Mouse (Mus musculus): ENCODE measurements at regions not wholly inside any gene's neighbourhood (a gene's known extent, or its start where the extent isn't known, plus 50 kb on each side); places are given as distances from the start of the nearest gene placed in this dataset.

DNA sequence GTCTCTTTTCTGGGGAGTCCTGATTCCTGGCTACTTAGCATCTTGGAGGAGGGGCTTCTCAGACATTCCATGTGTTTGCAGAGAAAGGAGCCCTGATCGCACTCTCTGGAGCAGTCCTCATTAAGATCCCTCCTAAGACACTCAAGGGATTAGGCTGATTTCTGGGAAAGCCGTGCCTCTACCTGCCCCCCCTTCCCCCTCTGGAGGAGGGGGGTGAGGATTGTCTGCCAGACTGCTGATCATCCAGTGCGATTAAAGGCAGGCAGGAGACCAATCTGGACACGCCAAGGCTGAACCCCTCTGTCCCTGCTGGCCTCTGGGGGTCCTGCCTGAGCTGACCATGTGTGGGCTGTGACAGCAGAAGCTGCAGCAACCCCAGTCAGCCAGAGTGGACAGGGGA is 65.4 kb downstream of the Vegfa start:
- no peaks in the 10 kb centered on the region for H3K9me3 ChIP-seq (ENCODE audit: control insufficient read depth, low read length)
- H3K36me3 ChIP-seq (ENCODE audit: control insufficient read depth, insufficient read depth, low read length), result no peaks in the 10 kb centered on the region
- no peaks in the 10 kb centered on the region for H3K4me1 ChIP-seq (ENCODE audit: control insufficient read depth, insufficient read depth, low read depth, low read length)
- no peak overlapping the region for H3K27ac ChIP-seq (ENCODE audit: low read depth, low read length)
- no peaks in the 10 kb centered on the region for H3K27me3 ChIP-seq (replicated peaks; ENCODE audit: control insufficient read depth, insufficient read depth, low read length)
- 25% methylated on average over 4 of the region's 4 CpGs for WGBS
- H3K4me2 ChIP-seq (ENCODE audit: low read length), result no peak overlapping the region
- no peak overlapping the region for H3K4me3 ChIP-seq (ENCODE audit: low read length)
- no peak for ATAC-seq
- no peak overlapping the region for H3K9ac ChIP-seq (ENCODE audit: low read depth, low read length)

DNA sequence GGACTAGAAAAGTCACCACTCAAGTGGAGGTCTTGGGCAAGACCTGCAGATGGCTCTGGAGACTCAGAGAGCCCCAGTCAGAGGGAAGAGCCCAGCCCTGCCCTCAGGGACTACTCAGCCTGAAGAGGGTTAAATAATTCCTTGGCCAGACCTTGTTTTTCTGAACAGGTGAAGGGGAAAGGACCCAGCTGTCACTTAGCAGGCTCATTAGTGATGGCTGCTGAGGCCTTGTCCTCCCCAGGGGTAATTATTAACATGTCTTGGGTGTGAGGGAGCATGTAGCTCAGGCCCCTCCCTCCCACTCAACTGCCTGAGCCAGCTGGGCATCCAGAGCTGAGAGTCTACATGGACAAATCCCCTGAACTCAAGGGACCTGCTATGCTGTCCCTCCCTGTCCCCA is 68.1 kb downstream of the Vegfa start:
- ATAC-seq, result no peak
- H3K9ac ChIP-seq (ENCODE audit: low read depth, low read length), result no peak overlapping the region
- no peaks in the 10 kb centered on the region for H3K9me3 ChIP-seq (ENCODE audit: control insufficient read depth, low read length)
- no peak overlapping the region for H3K27ac ChIP-seq (ENCODE audit: low read depth, low read length)
- no peaks in the 10 kb centered on the region for H3K36me3 ChIP-seq (ENCODE audit: control insufficient read depth, insufficient read depth, low read length)
- H3K4me3 ChIP-seq (ENCODE audit: low read length), result no peak overlapping the region
- H3K27me3 ChIP-seq (replicated peaks; ENCODE audit: control insufficient read depth, insufficient read depth, low read length), result no peaks in the 10 kb centered on the region
- H3K4me2 ChIP-seq (ENCODE audit: low read length), result no peak overlapping the region
- H3K4me1 ChIP-seq (ENCODE audit: control insufficient read depth, insufficient read depth, low read depth, low read length), result no peaks in the 10 kb centered on the region

DNA sequence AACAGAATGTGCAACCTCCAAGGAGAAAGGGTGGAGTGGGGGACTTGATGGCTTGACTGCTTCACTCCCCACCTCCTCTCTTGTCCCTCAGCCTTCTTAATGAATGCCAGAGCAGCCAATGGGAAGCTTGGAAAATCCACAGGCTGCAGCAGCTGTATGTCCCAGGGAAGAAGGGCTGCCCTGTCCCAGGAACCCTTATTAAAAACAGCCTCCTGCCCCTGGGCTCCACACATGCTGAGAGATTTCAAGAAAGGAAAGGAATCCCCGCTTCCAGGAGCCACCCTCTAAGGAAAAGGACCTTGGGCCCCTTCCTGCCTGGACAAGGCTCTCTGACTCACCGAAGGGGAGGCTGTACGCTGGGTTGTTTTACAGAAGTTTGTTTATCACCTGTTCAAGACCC is 68.8 kb downstream of the Vegfa start:
- 77% methylated on average over 3 of the region's 3 CpGs for WGBS
- Histone ChIP-seq H3K27me3 (replicated peaks; ENCODE audit: control insufficient read depth, insufficient read depth, low read length) (no peaks in the 10 kb centered on the region), H3K36me3 (ENCODE audit: control insufficient read depth, insufficient read depth, low read length) (no peaks in the 10 kb centered on the region), H3K27ac (ENCODE audit: low read depth, low read length) (no peak overlapping the region), H3K9ac (ENCODE audit: low read depth, low read length) (no peak overlapping the region), H3K4me1 (ENCODE audit: control insufficient read depth, insufficient read depth, low read depth, low read length) (no peaks in the 10 kb centered on the region), H3K9me3 (ENCODE audit: control insufficient read depth, low read length) (no peaks in the 10 kb centered on the region), H3K4me2 (ENCODE audit: low read length) (no peak overlapping the region), H3K4me3 (ENCODE audit: low read length) (no peak overlapping the region)
- ATAC-seq, result no peak

DNA sequence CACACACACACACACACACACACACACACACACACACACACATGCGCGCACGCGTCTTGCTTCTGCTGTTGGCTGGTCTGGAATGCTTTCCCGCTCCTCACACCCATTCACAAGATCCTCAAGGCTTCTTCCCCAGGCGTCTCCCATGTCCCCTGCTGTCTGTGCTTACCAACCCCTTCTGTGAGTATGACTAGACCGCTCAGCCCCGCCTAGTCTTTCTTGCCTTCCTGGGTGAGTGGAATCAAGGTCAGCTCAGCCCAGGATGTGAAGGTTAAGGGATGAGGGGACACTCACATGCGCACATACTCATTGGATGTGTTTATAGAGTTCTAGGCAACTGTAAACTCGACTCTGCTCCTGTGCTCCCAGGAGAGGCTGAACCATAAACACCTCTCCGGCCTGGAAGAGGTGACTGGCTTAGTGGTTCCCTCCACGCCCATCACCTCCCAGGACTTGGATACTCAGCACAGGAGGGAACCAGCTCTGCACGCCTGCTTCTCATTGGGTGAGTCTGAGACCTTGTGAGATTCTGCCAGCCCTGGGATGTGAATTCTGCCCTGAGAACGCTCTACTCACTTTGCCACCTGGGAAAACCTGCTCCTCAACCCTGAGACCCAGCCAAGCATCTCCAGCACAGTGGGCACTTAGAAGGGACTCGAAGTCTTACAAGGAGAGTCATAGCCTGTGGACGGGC is 70.4 kb downstream of the Vegfa start:
- Histone ChIP-seq H3K4me1 (ENCODE audit: control insufficient read depth, insufficient read depth, low read depth, low read length) (no peaks in the 10 kb centered on the region), H3K4me3 (ENCODE audit: low read length) (no peak overlapping the region), H3K4me2 (ENCODE audit: low read length) (no peak overlapping the region), H3K27me3 (replicated peaks; ENCODE audit: control insufficient read depth, insufficient read depth, low read length) (no peaks in the 10 kb centered on the region), H3K36me3 (ENCODE audit: control insufficient read depth, insufficient read depth, low read length) (no peaks in the 10 kb centered on the region), H3K27ac (ENCODE audit: low read depth, low read length) (no peak overlapping the region), H3K9me3 (ENCODE audit: control insufficient read depth, low read length) (no peaks in the 10 kb centered on the region), H3K9ac (ENCODE audit: low read depth, low read length) (no peak overlapping the region)
- WGBS, result 86% methylated on average over 16 of the region's 16 CpGs
- no peak for ATAC-seq

DNA sequence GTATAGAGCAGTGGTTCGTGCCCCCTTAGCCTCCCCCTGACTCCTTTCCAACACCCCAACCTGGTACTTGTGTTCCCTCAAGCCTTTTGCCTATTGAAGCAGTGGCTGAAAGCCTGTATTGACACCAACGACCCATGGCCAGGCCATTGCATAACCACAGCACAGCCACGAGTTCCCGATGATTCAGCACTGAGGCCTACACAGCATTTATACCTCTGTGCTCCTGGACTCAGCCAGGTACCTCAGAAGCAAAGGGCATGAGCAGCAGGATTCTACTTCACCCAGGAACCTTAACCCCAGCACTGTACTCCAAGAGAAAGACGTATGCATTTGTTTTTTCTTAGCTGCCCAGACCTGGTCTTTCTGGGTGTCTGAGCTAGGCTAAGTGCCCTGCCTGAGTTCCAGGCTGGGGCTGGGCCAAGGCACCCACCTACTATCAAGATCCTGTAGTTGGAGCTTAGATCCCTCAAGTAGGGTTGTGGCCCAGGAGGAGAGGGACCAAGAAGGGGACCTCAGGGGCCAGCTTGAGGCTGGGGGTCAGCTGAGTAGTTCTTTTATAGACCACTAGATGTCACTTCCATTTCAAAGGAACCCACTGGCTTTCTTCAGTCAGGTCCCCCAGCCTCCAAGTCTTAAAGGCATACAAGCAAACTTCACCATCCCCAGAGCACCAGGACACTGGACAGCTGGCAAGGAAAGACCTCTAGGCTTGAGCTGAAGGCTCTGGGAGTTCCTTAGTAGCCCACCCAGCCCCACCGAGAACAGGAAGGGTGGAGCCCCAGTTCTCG is 73.9 kb downstream of the Vegfa start:
- Histone ChIP-seq H3K9ac (ENCODE audit: low read depth, low read length) (no peak overlapping the region), H3K4me3 (ENCODE audit: low read length) (no peak overlapping the region), H3K27ac (ENCODE audit: low read depth, low read length) (no peak overlapping the region), H3K27me3 (replicated peaks; ENCODE audit: control insufficient read depth, insufficient read depth, low read length) (no peaks in the 10 kb centered on the region), H3K4me2 (ENCODE audit: low read length) (no peak overlapping the region), H3K9me3 (ENCODE audit: control insufficient read depth, low read length) (no peaks in the 10 kb centered on the region), H3K36me3 (ENCODE audit: control insufficient read depth, insufficient read depth, low read length) (no peaks in the 10 kb centered on the region), H3K4me1 (ENCODE audit: control insufficient read depth, insufficient read depth, low read depth, low read length) (no peaks in the 10 kb centered on the region)
- 86% methylated on average over 7 of the region's 7 CpGs for WGBS
- no peak for ATAC-seq

DNA sequence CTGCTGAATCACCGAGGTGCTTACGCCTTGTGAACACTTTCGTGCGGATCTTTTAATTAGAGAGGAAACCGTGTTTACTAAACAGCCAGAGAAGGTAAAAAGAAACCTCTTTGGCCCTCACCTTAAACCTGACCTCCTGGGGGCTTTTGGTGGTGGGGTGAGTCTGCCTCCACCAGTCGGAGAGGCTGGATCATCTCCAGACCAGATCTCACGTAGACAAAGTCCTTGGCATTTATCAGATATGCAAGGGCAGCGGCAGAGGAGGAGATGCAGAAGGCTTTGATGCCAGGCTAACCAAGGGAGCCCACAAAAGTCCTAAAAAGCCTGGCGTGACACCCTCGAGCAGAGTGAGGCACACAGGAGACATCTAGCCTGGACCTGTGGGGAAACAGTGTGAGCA is 76.7 kb downstream of the Vegfa start:
- Histone ChIP-seq H3K4me3 (ENCODE audit: low read length) (no peak overlapping the region), H3K4me1 (ENCODE audit: control insufficient read depth, insufficient read depth, low read depth, low read length) (no peaks in the 10 kb centered on the region), H3K36me3 (ENCODE audit: control insufficient read depth, insufficient read depth, low read length) (no peaks in the 10 kb centered on the region), H3K9me3 (ENCODE audit: control insufficient read depth, low read length) (no peaks in the 10 kb centered on the region), H3K27me3 (replicated peaks; ENCODE audit: control insufficient read depth, insufficient read depth, low read length) (no peaks in the 10 kb centered on the region), H3K4me2 (ENCODE audit: low read length) (no peak overlapping the region), H3K27ac (ENCODE audit: low read depth, low read length) (no peak overlapping the region), H3K9ac (ENCODE audit: low read depth, low read length) (no peak overlapping the region)
- 63% methylated on average over 10 of the region's 10 CpGs for WGBS
- ATAC-seq, result no peak

DNA sequence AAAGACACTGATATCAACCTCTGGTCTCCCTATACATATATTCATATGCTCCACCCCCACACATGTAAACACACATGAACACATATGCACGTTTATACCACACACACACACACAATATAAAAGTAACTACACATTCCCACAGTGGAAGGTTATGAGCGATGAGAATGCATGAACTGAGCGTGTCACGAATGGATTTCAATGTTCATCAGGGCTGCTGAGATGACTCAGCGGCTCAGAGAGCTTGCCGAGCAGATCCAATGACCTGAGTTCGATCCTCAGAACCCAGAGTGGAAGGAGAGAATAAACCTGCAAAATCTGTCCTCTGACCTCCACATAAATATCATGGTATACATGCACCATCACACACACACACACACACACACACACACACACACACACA is 77.3 kb downstream of the Vegfa start:
- H3K4me2 ChIP-seq (ENCODE audit: low read length), result no peak overlapping the region
- WGBS, result 92% methylated on average over 7 of the region's 7 CpGs
- H3K27ac ChIP-seq (ENCODE audit: low read depth, low read length), result no peak overlapping the region
- no peak overlapping the region for H3K9ac ChIP-seq (ENCODE audit: low read depth, low read length)
- no peaks in the 10 kb centered on the region for H3K9me3 ChIP-seq (ENCODE audit: control insufficient read depth, low read length)
- no peaks in the 10 kb centered on the region for H3K27me3 ChIP-seq (replicated peaks; ENCODE audit: control insufficient read depth, insufficient read depth, low read length)
- no peak overlapping the region for H3K4me3 ChIP-seq (ENCODE audit: low read length)
- no peaks in the 10 kb centered on the region for H3K36me3 ChIP-seq (ENCODE audit: control insufficient read depth, insufficient read depth, low read length)
- ATAC-seq, result no peak
- no peaks in the 10 kb centered on the region for H3K4me1 ChIP-seq (ENCODE audit: control insufficient read depth, insufficient read depth, low read depth, low read length)

DNA sequence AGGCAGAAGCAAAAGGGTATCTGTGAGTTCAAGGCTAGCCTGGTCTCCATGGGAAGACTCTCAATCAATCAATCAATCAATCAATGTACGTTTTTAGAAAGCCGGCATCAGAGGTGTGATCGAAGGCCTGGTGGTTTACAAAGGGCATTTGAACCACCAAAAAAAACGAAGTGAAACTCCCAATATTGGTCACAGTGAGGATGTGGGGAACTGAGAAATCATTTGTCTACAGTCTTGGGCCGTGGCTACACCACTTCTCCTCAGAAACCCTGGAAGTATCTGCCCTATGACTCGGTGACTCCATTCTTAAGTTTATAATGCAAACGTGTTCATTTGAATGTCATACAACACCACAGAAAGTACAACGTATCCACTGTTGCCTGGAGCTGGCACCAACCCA is 78.6 kb downstream of the Vegfa start:
- no peak overlapping the region for H3K9ac ChIP-seq (ENCODE audit: low read depth, low read length)
- H3K4me1 ChIP-seq (ENCODE audit: control insufficient read depth, insufficient read depth, low read depth, low read length), result no peaks in the 10 kb centered on the region
- no peaks in the 10 kb centered on the region for H3K27me3 ChIP-seq (replicated peaks; ENCODE audit: control insufficient read depth, insufficient read depth, low read length)
- ATAC-seq, result no peak
- H3K27ac ChIP-seq (ENCODE audit: low read depth, low read length), result no peak overlapping the region
- H3K4me3 ChIP-seq (ENCODE audit: low read length), result no peak overlapping the region
- no peaks in the 10 kb centered on the region for H3K36me3 ChIP-seq (ENCODE audit: control insufficient read depth, insufficient read depth, low read length)
- WGBS, result 86% methylated on average over 8 of the region's 8 CpGs
- no peak overlapping the region for H3K4me2 ChIP-seq (ENCODE audit: low read length)
- no peaks in the 10 kb centered on the region for H3K9me3 ChIP-seq (ENCODE audit: control insufficient read depth, low read length)

DNA sequence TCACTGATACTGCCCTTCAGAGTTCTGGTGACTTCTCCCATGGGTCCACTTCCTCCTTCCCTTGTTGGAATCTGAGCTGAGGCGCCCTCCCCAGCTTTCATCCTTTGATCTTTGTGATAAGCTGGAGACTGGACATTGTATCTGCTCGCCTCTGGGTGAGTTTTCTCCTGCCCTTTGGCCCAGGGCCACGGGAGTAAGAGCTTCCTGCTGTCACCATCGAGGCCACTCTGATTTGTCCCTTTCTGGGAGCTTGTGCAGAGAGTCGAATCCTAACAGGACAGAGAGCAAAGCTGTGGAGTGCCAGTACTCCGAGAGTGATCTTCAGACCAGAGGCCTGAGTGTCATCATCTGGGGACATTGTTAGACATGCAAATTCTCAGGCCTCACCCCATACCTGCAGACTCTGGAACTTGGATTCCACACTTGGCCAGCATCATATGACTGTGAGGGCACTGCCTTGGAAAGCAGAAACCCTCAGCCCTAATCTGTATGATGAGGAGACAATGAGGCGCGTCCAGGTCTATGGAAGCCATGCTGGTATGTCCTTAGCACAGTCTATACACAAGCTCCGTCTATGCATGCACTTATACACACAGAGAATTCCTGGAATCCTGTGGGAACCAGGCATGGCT is 81.5 kb downstream of the Vegfa start:
- Histone ChIP-seq H3K27me3 (replicated peaks; ENCODE audit: control insufficient read depth, insufficient read depth, low read length) (no peaks in the 10 kb centered on the region), H3K4me3 (ENCODE audit: low read length) (no peak overlapping the region), H3K4me2 (ENCODE audit: low read length) (no peak overlapping the region), H3K4me1 (ENCODE audit: control insufficient read depth, insufficient read depth, low read depth, low read length) (no peaks in the 10 kb centered on the region), H3K9ac (ENCODE audit: low read depth, low read length) (no peak overlapping the region), H3K36me3 (ENCODE audit: control insufficient read depth, insufficient read depth, low read length) (no peaks in the 10 kb centered on the region), H3K27ac (ENCODE audit: low read depth, low read length) (no peak overlapping the region), H3K9me3 (ENCODE audit: control insufficient read depth, low read length) (no peaks in the 10 kb centered on the region)
- 57% methylated on average over 9 of the region's 9 CpGs for WGBS
- ATAC-seq, result no peak

Measured in hindbrain, embryonic 16.5 days (tissue).